Mouse (Mus musculus) bone marrow macrophage, adult 2 months (primary cell): ENCODE measurements at regions not wholly inside any gene's neighbourhood (a gene's known extent, or its start where the extent isn't known, plus 50 kb on each side); places are given as distances from the start of the nearest gene placed in this dataset.

Experiments
- CTCF ChIP-seq: IDR thresholded peaks from 2 replicates; pipeline ENCODE4 v1.5.1; 2012; ENCODE audit warnings: low read depth, mild to moderate bottlenecking, low read length, moderate library complexity
- POLR2A ChIP-seq: IDR thresholded peaks from 2 replicates; pipeline ENCODE4 v1.6.1; 2012; ENCODE audit warnings: mild to moderate bottlenecking, low read depth, low read length, borderline replicate concordance

GRCm38 (mm10) chr14:14552201-14552600 is 149.9 kb upstream of the Slc4a7 start:
- TF ChIP-seq POLR2A (no peak), CTCF (no peak)
